28 mouse cellular contexts compared by ENCODE assay signal in genomic region chr16:45204438-45204837, GRCm38 (mm10). TPM values are rescaled to one million over a fixed set of nuclear protein-coding genes. Genes with fewer than 3 reads are reported as not detected.
"Had no signal": no experiment of that assay in that cellular context is flagged by ENCODE, and none has a peak within 500 bp of the region (broad histone marks: within the 10 kb centered on the region; RNA-seq: fewer than 3 reads in every experiment).

No protein-coding gene starts in this region.

- H3K27ac ChIP-seq: heart, adult 2 months; heart, embryonic 13.5 days; heart, embryonic 15.5 days; hindbrain, embryonic 13.5 days; hindbrain, embryonic 15.5 days; hindbrain, postnatal 0 days; intestine, embryonic 15.5 days; limb, embryonic 10.5 days; limb, embryonic 12.5 days; liver, embryonic 13.5 days; liver, embryonic 15.5 days had no signal

- H3K36me3 ChIP-seq: heart, embryonic 13.5 days; heart, embryonic 15.5 days; hindbrain, embryonic 13.5 days; hindbrain, embryonic 15.5 days; intestine, embryonic 15.5 days; limb, embryonic 10.5 days; limb, embryonic 12.5 days; liver, embryonic 13.5 days; liver, embryonic 15.5 days had no signal

- DNase-seq: gastrocnemius, postnatal 14 days; gastrocnemius, postnatal 36 days; heart, adult 2 months; heart, postnatal 14 days; heart, postnatal 36 days; kidney, adult 18-20 months; kidney, adult 8-10 months; kidney, postnatal 10 days; kidney, postnatal 25 days; layer of hippocampus, adult 9-11 months; layer of hippocampus, postnatal 36 days; liver; liver, embryonic 13.5 days had no signal

- H3K4me1 ChIP-seq: heart, embryonic 13.5 days; heart, embryonic 15.5 days; hindbrain, embryonic 13.5 days; hindbrain, embryonic 15.5 days; intestine, embryonic 15.5 days; limb, embryonic 10.5 days; limb, embryonic 12.5 days; liver, embryonic 13.5 days; liver, embryonic 15.5 days had no signal

- H3K9ac ChIP-seq: heart, embryonic 13.5 days; heart, embryonic 15.5 days; hindbrain, embryonic 13.5 days; hindbrain, embryonic 15.5 days; intestine, embryonic 15.5 days; limb, embryonic 12.5 days; liver, embryonic 13.5 days; liver, embryonic 15.5 days had no signal

- H3K4me3 ChIP-seq: heart, adult 2 months; heart, embryonic 13.5 days; heart, embryonic 15.5 days; hindbrain, embryonic 13.5 days; hindbrain, embryonic 15.5 days; intestine, embryonic 15.5 days; limb, embryonic 10.5 days; limb, embryonic 12.5 days; liver, embryonic 13.5 days; liver, embryonic 15.5 days had no signal

- H3K27me3 ChIP-seq: heart, embryonic 13.5 days; heart, embryonic 15.5 days; hindbrain, embryonic 13.5 days; hindbrain, embryonic 15.5 days; intestine, embryonic 15.5 days; limb, embryonic 12.5 days; liver, embryonic 13.5 days; liver, embryonic 15.5 days had no signal

- ATAC-seq: hindbrain, postnatal 0 days; inflammation-experienced regulatory T-cells, adult 6 months; intestine, embryonic 15.5 days; intestine, postnatal 0 days had no signal

- H3K9me3 ChIP-seq: heart, embryonic 13.5 days; heart, embryonic 15.5 days; hindbrain, embryonic 13.5 days; hindbrain, embryonic 15.5 days; intestine, embryonic 15.5 days; limb, embryonic 10.5 days; limb, embryonic 12.5 days; liver, embryonic 13.5 days; liver, embryonic 15.5 days had no signal

- H3K4me2 ChIP-seq: heart, embryonic 11.5 days; heart, embryonic 13.5 days; heart, embryonic 15.5 days; hindbrain, embryonic 13.5 days; hindbrain, embryonic 15.5 days; intestine, embryonic 15.5 days; limb, embryonic 12.5 days; liver, embryonic 11.5 days; liver, embryonic 13.5 days; liver, embryonic 15.5 days had no signal

RNA-seq across cellular contexts. Expression of gene Btla, which starts 19.7 kb away (rescaled TPM):
- polyA plus RNA-seq: heart, embryonic 11.5 days; heart, embryonic 15.5 days; heart, postnatal 0 days; kidney, embryonic 14.5 days had no signal
